Mouse (Mus musculus) ES-Bruce4 (cell line): ENCODE measurements around the gene Ercc6l2.

Source experiments
- EP300 ChIP-seq: IDR thresholded peaks from 2 replicates; pipeline ENCODE4 v1.6.1; 2011; ENCODE audit warnings: low read depth, low read length; ENCODE audit not compliant: insufficient read depth
- POLR2A ChIP-seq: IDR thresholded peaks from one replicate; pipeline ENCODE4 v1.8.1; 2011; ENCODE audit warnings: low read length; ENCODE audit not compliant: insufficient read depth

GRCm38 (mm10) chr13:63918733-63919422 lies 103.8 kb downstream of the Ercc6l2 start:
- TF ChIP-seq POLR2A: no peak
- no peak for TF ChIP-seq EP300
